Mouse (Mus musculus) testis, adult 10 weeks (tissue): ENCODE measurements around the gene Plcg2. TPM values are rescaled to one million over a fixed set of nuclear protein-coding genes. Genes with fewer than 3 reads are reported as not detected.

Experiments
- polyA plus RNA-seq: library from polyadenylated mRNA; stranded (reverse); fragments of 350-450 nt; fragmentation: Illumina TruSeq; extraction: RNeasy Lipid Tissue Mini Kit (QIAGEN cat#74804); gene quantifications from one replicate; pipeline ENCODE4 v1.2.3, GENCODE M21; 2014; ENCODE audit warnings: low read depth, low replicate concordance

Plcg2 gene
- 1.3 TPM for polyA plus RNA-seq

DNA sequence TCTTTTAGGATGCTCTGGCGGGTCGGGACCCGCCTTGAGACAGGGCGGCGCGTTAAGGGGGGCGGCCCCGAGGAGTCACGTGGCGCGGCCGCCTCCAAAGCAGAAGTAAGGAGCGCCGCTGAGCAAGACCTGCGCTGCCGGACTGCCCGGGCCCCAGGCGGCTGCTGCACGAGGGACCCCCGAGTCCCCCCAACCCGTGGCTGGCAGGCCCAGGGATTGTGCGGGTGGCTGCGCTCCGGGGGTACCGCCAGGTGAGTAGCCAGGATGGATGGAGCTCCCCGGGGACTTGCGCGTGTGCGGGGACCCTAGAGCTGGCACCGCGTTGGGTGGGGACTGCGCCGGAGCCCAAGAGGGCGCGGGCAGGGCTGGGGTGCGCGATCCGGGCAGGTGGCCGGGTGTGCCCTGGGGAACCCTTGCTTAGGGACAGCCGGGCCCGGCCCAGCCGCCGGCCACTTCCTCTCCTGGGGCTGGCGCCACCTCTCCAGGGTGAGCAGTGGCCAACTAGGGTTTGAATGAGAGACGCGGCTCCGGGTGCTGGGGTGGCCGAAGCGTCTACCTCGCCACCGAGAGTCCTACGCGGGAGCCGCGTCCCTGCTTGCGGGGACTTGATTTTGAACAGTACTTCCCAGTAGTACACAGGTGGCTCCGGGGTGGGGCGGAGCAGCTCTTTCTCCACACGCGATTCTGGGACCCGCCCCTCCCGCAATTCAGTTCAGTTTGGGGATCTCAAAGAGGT, at the start of gene Plcg2:
Plcg2 (plus strand) TSS at position 113 of the 736 bp plus-strand sequence.

DNA sequence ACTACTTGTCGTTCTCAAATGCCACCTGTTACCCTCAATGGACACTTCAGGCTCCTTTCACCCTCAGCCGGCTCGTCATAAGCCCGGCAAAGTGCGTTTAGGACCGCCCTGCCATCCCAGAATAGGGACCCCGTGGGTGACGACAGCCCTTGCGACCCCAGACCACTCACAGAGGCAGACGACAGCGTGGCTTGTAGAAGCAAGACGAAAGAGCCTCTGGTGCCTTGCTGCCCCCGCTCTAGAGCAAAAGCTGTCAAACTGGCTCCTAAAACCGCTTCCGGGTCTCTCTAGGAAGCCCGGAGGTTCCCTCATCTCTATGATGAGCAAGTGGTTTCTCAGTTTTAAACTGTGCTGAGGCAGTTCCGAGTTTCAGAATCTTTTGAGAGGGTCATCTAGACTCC, 175.3 kb downstream of the Plcg2 start, which contains the start of gene Sdr42e1:
Sdr42e1 (minus strand) TSS at position 260 of the 401 bp plus-strand sequence.

Other genes with a start within 250 kb of the Plcg2 start
- 0.70 TPM for gene Cmip, start 241.2 kb upstream of the Plcg2 start, polyA plus RNA-seq
- gene Sdr42e1, start 175.4 kb downstream of the Plcg2 start, polyA plus RNA-seq: 2.3 TPM
- gene Hsd17b2, start 203.6 kb downstream of the Plcg2 start, polyA plus RNA-seq: 0.99 TPM